Mouse (Mus musculus) gastrocnemius, adult 18-20 months (tissue): ENCODE data around the gene Nudt11. TPM values are rescaled to one million over a fixed set of nuclear protein-coding genes. Genes with fewer than 3 reads are reported as not detected.
"Not testable (repeated sequence)": the region's sequence is repeated elsewhere in the genome, so short reads cannot be mapped to it uniquely, and the experiment has no call there.

ENCODE experiments used
- DNase-seq: peaks from one replicate; pipeline ENCODE4 v3.0.0; 2021; ENCODE audit warnings: low spot score
- long read RNA-seq, 2 experiments: library from polyadenylated mRNA; stranded (forward); transcript quantifications; one replicate each; pipeline ENCODE4 v2.0.0; 2021
- microRNA-seq: library from miRNA; unstranded; fragments of <30 nt; microRNA quantifications from one replicate; pipeline ENCODE4 v1.2.0, GENCODE M21; 2021
- total RNA-seq, 2 experiments: library from RNA; stranded (reverse); gene quantifications; 2 replicates each; pipeline ENCODE4 v1.2.3; 2021

The Nudt11 gene
- total RNA-seq, result 1 to 10 TPM; 1.0 to 1.2 TPM
- long read RNA-seq, experiment 1, transcript Nudt11-201 (2 exons, 3,036 nt), result major isoform, 6 of 6 reads
- long read RNA-seq, experiment 1, partial matches to known transcripts, result 0 of 6 reads
- long read RNA-seq, experiment 1, other reads (novel, unspliced or antisense), result 0 of 6 reads
- long read RNA-seq, experiment 2, result 0 reads

DNA sequence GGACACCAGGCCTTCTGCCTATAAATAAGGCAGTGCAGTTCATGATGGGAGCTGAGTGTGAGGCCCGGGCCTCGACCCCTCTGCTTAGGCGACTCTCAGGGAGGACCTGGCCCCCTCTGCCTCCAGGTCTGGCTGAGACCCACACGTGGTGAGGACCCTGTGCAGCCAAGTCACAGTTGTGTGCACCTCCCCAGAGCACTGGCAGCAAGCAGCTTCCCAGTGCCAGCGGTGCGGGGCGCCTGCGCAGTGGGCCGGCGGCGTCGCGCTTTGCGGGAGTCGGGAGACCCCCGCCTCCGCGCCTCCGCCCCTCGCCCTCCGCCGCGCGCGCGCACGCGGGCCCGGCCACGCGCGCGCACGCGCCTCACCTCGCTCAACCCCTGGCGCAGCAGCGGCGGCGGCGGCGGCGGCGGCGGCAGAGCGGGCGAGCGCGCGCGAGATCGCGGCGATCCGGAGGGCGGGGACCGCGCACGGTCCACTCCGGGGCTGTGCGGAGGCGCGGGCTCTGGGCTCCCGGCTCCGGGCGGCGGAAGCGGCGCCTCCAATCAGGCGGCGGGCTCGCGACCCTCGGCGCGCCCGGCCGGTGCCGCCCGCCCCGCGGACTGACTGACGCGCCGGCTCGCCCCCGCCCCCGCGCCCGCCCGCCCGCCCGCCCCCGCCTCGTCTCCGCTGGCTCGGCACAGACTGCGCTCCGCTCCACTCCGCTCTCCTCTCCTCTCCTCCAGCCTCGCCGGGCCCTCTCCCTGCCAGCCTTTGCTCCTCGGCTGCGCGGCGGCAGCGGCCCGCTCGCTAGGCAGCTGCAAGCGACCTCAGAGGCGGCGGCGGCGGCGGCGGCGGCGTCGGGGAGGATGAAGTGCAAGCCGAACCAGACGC is at the start of gene Nudt11:
Gene Nudt11, plus strand, starts transcription at position 388 of the 870 bp plus-strand sequence.
- not testable (repeated sequence) for DNase-seq

DNA sequence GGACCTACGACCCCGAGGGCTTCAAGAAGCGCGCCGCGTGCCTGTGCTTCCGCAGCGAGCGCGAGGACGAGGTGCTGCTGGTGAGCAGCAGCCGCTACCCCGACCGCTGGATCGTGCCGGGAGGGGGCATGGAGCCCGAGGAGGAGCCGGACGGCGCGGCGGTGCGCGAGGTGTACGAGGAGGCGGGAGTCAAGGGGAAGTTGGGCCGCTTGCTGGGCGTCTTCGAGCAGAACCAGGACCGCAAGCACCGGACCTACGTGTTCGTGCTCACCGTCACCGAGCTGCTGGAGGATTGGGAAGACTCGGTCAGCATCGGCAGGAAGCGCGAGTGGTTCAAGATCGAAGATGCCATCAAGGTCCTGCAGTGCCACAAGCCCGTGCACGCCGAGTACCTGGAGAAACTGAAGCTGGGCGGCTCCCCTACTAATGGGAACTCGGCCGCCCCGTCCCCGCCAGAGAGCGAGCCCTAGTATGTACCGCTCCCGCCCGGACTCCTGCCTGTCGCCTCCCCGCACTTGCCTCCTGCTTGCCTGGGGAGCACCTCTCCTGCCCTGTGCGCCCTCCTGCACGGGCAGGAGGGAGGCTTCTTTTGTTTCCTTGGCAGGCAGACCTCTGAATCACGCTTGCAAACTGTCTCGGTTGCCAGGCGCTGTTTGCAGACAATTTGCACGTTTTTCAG is 822 bp downstream of the Nudt11 start:
- DNase-seq, result not testable (repeated sequence)

DNA sequence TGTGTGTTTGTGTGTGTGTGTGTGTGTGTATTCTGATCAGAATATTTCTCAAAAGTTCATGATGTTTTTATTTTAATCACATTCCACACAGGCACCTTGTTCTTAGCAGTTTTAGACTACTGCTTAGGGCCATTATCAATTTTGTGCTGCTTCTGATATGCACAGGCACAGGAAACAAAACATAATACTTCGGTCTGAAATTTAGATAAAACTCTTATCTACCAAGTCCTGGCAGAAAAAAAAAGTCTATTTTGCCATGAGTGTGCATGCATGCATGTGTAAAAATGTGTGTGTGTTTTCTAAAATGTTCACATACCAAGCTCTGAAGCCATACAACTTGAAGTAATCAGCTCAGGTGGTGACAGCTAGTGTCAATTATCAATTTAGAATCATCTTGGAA is 14.3 kb downstream of the Nudt11 start:
- no peak for DNase-seq

DNA sequence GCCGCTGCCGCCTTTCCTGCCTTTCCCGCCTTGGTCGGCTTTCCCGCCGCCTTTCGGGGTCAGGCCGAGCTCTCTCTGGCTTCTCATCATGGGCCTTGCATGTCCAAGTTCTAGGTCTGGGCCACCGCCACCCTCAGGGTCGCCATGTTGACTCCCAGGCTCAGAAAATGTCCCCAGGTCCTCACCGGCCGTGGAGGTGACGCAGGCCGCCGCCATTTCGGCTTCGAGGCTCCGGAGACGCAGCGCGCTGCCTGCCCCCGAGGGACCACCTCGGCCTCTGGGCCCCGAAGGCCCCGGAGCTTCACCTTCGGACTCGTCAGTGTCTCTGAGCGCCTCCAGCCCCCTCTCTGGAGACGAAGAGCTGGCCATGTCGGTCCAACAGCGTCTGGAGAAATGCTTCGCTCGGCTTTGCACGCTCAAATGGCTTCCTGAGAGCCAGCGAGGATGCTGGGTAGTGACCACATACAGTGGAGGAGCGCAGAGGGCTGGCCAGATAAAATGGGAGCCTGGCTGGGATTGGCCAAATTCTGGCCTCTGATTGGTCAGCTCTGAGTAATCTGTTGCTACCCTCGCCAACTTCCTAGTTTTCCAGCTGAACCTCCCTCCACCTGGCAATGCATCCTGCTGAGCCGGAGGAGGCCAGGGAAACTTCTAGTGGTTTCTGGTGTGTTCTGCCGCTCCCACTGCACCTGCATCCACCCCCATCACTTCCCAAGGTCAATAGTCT is 35.9 kb downstream of the Nudt11 start, which contains the start of gene AU022751:
Gene AU022751, minus strand, starts transcription at position 466 of the 727 bp plus-strand sequence.
- no peak for DNase-seq

DNA sequence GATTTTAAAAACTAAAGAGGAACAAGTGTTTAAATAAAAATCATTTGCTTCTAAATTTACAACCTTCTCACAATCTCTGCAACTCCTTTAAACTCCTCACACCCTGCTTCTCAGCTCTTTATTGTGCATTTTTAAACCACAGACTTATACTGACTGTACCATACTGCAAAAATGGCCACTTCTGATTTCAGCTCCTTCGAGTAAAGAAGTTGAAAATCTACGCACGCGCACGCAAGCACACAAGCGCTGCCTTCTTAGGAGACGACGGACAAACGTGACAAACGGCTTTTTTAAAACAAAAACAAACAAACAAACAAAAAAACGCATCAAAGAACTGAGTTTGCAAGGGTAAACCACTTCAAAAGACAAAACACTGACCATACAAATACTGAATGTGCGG is 44.3 kb downstream of the Nudt11 start:
- DNase-seq, result no peak

DNA sequence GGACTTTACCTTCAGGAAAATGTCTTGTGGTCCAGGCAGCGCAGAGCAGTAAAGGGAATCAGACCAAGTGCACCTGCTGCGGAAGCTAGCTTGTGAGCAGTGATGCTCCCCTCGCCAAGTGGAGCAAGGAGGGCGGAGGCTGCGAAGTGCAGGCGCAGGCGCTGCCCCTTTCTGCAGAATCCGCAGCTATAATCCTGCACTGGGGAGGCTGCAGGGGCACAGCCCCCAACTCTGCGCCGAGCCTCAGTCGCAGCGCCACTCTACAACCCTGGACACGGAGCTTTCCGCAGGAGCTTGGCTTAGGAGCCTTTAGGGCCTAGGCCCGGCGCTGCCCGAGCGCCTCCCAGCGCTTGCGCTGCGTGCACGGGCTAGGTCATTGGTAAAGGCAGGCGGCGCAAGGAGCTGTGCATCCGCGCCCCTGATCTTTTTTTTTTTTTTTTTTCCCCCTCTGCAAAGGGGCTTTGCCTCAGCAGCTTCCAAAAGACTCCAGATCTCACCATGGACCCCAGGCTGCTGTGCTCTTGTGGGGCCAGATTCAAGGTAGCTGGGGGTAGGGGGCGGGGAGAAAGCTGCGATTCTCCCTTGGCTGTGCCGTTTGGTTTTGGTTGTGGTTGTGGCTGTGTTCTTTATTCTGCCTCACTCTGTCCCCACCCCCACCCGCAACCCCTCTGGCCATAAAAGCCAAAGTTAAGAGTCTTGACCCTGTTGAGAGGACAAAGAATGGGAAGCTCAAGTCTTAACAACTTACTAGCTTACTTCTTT is 44.9 kb downstream of the Nudt11 start:
- no peak for DNase-seq

Small RNA genes lying within 50 kb of the gene (microRNA-seq; reads per million reads assigned to microRNA genes)
- gene Gm27360, result not detected

Other genes starting within 250 kb of the Nudt11 start
- not detected for gene AU022751, start 36.0 kb downstream of the Nudt11 start, total RNA-seq
- gene Nudt10, start 125.6 kb downstream of the Nudt11 start, total RNA-seq, result under 1 TPM; 0.81 to 0.89 TPM